Mouse (Mus musculus) liver, embryonic 14 days (tissue): ENCODE results near the gene Vmn1r131. TPM values are rescaled to one million over a fixed set of nuclear protein-coding genes. Genes with fewer than 3 reads are reported as not detected.

Experiments
- polyA plus RNA-seq: library from polyadenylated mRNA; depleted of rRNA; stranded (reverse); fragments of >200 nt; gene quantifications from 2 replicates; pipeline ENCODE4 v1.2.3, GENCODE M21; 2012; rRNA removed

Vmn1r131 gene
- polyA plus RNA-seq, result not detected in 2 replicates

DNA sequence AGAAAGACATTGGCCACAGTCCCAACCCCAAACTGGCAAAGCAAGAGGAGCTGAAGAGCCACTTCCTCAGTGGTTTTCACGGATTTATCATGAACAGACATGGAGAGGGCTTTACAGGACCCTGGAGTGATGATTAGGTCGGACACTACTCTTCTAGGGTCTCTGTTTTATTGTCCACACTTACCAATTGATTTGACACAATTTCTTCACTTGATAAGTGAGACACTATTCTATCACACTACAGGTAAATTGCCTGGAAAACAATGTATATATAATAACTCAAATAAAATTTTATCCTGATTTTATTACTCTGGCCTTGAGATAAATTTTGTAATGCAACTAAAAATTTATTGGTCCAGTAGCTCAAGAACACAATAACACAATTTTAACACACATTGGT lies at the start of gene Vmn1r131:
TSS of gene Vmn1r131 (minus strand) at position 101 of the 400 bp plus-strand sequence.

GRCm38 (mm10) chr7:21511480-21511879 lies 34.4 kb downstream of the Vmn1r131 start, which contains the start of gene Vmn1r130:
Gene Vmn1r130, plus strand, starts transcription at chr7:21511780.

Other genes starting within 250 kb of the Vmn1r131 start
- gene Vmn1r126, start 244.6 kb downstream of the Vmn1r131 start, polyA plus RNA-seq, result not detected in 2 replicates
- gene Vmn1r127, start 226.2 kb downstream of the Vmn1r131 start, polyA plus RNA-seq, result not detected in 2 replicates
- gene Vmn1r128, start 196.7 kb downstream of the Vmn1r131 start, polyA plus RNA-seq, result not detected in 2 replicates
- not detected in 2 replicates for gene Vmn1r129, start 184.8 kb downstream of the Vmn1r131 start, polyA plus RNA-seq
- not detected in 2 replicates for gene Gm6882, start 113.3 kb downstream of the Vmn1r131 start, polyA plus RNA-seq
- not detected in 2 replicates for gene Vmn1r130, start 34.3 kb downstream of the Vmn1r131 start, polyA plus RNA-seq
- gene Vmn1r132, start 68.0 kb upstream of the Vmn1r131 start, polyA plus RNA-seq, result not detected in 2 replicates
- not detected in 2 replicates for gene Gm4175, start 215.4 kb upstream of the Vmn1r131 start, polyA plus RNA-seq